Mouse (Mus musculus) lung, postnatal 0 days (tissue): ENCODE measurements around the gene Syt14.

ENCODE experiments used
- CTCF ChIP-seq: IDR thresholded peaks from 2 replicates; pipeline ENCODE4 v1.5.1; 2016; ENCODE audit warnings: antibody characterized with exemption, mild to moderate bottlenecking
- EP300 ChIP-seq: IDR thresholded peaks from 2 replicates; pipeline ENCODE4 v1.6.1; 2016; ENCODE audit warnings: antibody characterized with exemption, mild to moderate bottlenecking, control low read depth

DNA sequence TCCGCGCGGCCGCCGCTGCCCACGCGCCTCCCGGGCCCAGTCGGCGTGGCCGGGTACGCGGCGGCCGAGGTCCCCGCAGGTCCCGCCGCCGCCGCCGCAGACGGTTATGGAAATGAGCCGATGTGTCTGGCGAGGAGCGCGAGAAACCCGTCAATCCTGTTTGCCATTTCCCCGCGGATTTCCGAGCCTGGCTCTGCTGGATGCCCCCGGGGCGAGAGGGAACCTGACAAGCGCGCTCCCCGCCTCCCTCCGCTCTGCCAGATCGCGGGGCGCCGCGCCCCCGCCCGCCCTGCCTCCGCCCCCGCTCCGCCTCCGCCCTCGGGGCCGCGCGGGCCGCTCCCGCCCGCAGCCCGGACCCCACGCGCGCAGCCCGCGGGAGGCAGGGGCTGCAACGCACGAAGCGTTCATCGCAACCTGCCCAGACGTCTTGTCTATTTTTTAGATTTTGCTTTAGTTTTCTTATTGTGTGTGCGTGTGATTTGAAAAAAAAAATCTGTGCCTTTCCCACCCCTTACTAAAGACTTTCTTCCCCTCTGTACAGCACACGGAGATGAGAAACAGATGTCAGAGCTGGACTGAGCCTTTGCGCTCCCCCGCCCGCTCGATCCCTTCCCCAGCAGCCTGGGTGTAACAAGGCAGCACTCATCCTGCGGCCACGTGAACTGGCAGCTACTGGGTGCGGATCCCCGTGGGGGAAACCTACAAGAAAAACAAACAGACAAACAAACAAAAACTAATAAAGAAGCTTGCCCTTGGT, 179.9 kb downstream of the Syt14 start, which contains the start of gene Sertad4:
- no peak for TF ChIP-seq CTCF
- TF ChIP-seq EP300 = no peak
